Mouse (Mus musculus) forebrain, embryonic 15.5 days (tissue): Measurements from ENCODE around the gene Pde4d. TPM values are rescaled to one million over a fixed set of nuclear protein-coding genes. Genes with fewer than 3 reads are reported as not detected.

ENCODE experiments used
- ATAC-seq: fragments of 200-750 bp; cut with Nextera tagmentation; replicated peaks from 2 replicates; pipeline ENCODE4 v1.8.0; 2017; ENCODE audit warnings: mild to moderate bottlenecking, moderate TSS enrichment, moderate library complexity
- H3K27ac ChIP-seq: fragments of 300-500 bp; sonication (generic); replicated peaks from 2 replicates; pipeline ENCODE4 v1.5.1; 2015; ENCODE audit warnings: mild to moderate bottlenecking, inconsistent platforms
- H3K27me3 ChIP-seq: fragments of 300-500 bp; sonication (generic); 2 replicates; pipeline ENCODE4 v1.6.1; 2015; ENCODE audit warnings: inconsistent platforms
- H3K36me3 ChIP-seq: fragments of 300-500 bp; sonication (generic); 2 replicates; pipeline ENCODE4 v1.6.1; 2015; ENCODE audit warnings: mild to moderate bottlenecking, inconsistent platforms
- H3K4me1 ChIP-seq: fragments of 300-500 bp; sonication (generic); 2 replicates; pipeline ENCODE4 v1.6.1; 2015; ENCODE audit warnings: inconsistent platforms
- H3K4me2 ChIP-seq: fragments of 300-500 bp; sonication (generic); replicated peaks from 2 replicates; pipeline ENCODE4 v1.6.1; 2015; ENCODE audit warnings: mild to moderate bottlenecking, inconsistent platforms
- H3K4me3 ChIP-seq: fragments of 300-500 bp; sonication (generic); 2 replicates; pipeline ENCODE4 v1.5.1; 2015; ENCODE audit warnings: mild to moderate bottlenecking, inconsistent platforms
- H3K9ac ChIP-seq: fragments of 300-500 bp; sonication (generic); replicated peaks from 2 replicates; pipeline ENCODE4 v1.6.1; 2015; ENCODE audit warnings: mild to moderate bottlenecking, inconsistent platforms
- H3K9me3 ChIP-seq: fragments of 300-500 bp; sonication (generic); 2 replicates; pipeline ENCODE4 v1.6.1; 2016; ENCODE audit warnings: inconsistent platforms
- WGBS: fragments of 180-500 bp; shearing (Covaris S2); methylation state at CpG from one replicate; pipeline ENCODE4 v1.1.7; 2015; ENCODE audit warnings: mixed read lengths; 5-methylcytosine and 5-hydroxymethylcytosine counted together
- polyA plus RNA-seq: library from polyadenylated mRNA; unstranded; fragments of >200 nt; fragmentation: Nextera tagmentation; extraction: Ambion mirVana; gene quantifications from 2 replicates; pipeline ENCODE4 v1.2.1, GENCODE M21; 2015

Gene Pde4d
- polyA plus RNA-seq, 1 experiment from 2014 or later, result 16.3 TPM

- WGBS, result 39% methylated on average over 5 of the region's 5 CpGs
- H3K4me3 ChIP-seq, result no peak overlapping the region
- H3K9me3 ChIP-seq, result no peaks in the 10 kb centered on the region
- H3K27me3 ChIP-seq, result no peaks in the 10 kb centered on the region
- ATAC-seq, result no peak
- no peak overlapping the region for H3K9ac ChIP-seq
- no peak overlapping the region for H3K4me2 ChIP-seq
- no peak overlapping the region for H3K27ac ChIP-seq
- H3K36me3 ChIP-seq, result no peaks in the 10 kb centered on the region
- no peaks in the 10 kb centered on the region for H3K4me1 ChIP-seq
Observed at GRCm38 (mm10) chr13:109759201-109759600, 1309.5 kb downstream of the Pde4d start.

DNA sequence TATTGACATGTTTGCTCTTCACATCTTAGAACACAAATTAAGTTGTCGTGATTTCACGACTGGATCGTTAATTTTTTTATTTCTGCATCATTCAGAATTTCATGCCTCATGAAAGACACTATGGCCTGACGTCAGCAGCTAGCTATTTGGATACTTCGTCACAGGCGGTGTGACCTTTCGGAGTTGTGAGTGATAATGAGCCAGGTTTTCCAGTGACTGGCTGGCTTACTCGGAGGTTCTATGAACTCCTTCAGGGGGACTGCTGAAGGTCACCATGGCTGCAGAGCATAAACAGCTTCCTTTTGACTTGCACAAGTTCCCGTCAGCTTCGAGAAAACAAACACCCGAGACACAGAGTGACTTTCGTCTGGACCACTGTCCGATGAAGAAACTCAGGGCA is 1311.3 kb downstream of the Pde4d start:
- Histone ChIP-seq H3K4me1 (no peaks in the 10 kb centered on the region), H3K9me3 (no peaks in the 10 kb centered on the region), H3K27ac (no peak overlapping the region), H3K9ac (no peak overlapping the region), H3K36me3 (no peaks in the 10 kb centered on the region), H3K27me3 (no peaks in the 10 kb centered on the region), H3K4me3 (no peak overlapping the region), H3K4me2 (no peak overlapping the region)
- 45% methylated on average over 13 of the region's 13 CpGs for WGBS
- ATAC-seq, result no peak

DNA sequence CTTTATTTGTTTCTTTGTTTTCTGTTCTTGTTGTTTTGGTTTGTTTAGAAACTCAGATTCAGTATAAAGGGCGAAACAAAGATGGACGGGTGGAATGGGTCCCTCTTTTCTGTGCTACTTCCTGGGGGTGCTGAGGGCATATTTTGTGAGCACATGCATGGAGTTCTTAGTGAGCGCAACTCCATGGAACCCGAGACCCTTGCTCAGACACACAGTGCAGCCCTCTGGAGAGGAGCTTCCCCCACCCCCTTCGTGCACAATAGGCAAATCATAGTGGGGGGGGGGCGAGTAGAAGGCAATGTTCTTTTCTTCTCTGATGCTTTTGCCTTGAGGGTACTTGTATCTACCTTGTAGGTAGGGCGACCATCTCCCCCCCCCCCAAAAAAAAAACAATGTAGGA is 1325.0 kb downstream of the Pde4d start:
- Histone ChIP-seq H3K4me1 (peaks cover 19% of the 10 kb centered on the region), H3K4me3 (no peak overlapping the region), H3K27ac (no peak overlapping the region), H3K36me3 (no peaks in the 10 kb centered on the region; the same call in 1 of the 2 replicates), H3K4me2 (no peak overlapping the region), H3K27me3 (no peaks in the 10 kb centered on the region), H3K9me3 (no peaks in the 10 kb centered on the region), H3K9ac (no peak overlapping the region)
- ATAC-seq, result no peak
- 47% methylated on average over 7 of the region's 7 CpGs for WGBS

DNA sequence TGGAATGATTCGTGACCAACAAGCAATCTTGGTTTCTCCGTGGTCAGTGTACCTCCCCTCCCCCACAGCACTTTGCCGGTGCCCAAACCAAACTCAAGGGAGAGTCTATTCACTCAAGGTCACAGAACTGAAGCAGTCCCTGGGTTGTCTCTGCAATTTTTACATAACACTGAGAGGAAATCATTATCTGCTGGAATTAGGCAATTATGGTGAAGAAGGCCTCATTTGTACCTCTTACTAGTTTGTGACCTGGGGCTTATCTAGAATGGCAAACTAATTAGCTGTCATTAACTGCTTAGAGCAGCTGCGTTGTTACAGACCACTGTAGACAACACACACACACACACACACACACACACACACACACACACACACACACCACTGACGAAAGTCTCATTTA is 1325.4 kb downstream of the Pde4d start:
- no peak overlapping the region for H3K4me3 ChIP-seq
- H3K9ac ChIP-seq, result no peak overlapping the region
- no peak overlapping the region for H3K4me2 ChIP-seq
- H3K9me3 ChIP-seq, result no peaks in the 10 kb centered on the region
- H3K27ac ChIP-seq, result no peak overlapping the region
- no peak for ATAC-seq
- no peaks in the 10 kb centered on the region; the same call in 1 of the 2 replicates for H3K36me3 ChIP-seq
- H3K4me1 ChIP-seq, result peaks cover 19% of the 10 kb centered on the region
- 10% methylated on average over 5 of the region's 5 CpGs for whole genome bisulfite sequencing
- no peaks in the 10 kb centered on the region for H3K27me3 ChIP-seq

DNA sequence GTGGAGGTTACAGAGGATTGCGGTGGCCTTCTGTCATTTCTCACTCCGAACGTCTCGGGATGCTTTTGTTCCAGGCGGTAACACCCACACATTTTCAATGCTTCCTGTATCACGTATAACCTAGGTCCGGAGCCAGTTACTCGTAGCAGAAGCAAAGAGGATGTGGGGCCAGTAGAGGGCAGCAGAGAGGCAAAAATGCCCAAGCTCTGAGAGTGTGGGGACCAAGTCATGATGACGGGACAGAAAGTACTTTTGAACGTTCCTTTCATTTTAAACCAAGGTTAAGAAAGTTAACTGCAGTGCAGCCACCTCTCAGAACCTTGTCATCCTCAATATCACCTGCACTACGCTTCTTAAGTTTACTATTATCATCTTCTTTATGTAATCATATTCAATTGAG is 1326.4 kb downstream of the Pde4d start:
- no peak overlapping the region for H3K27ac ChIP-seq
- peak overlapping the region; percentile 44; the same call in 1 of the 2 replicates for H3K9ac ChIP-seq
- peaks cover 19% of the 10 kb centered on the region for H3K4me1 ChIP-seq
- no peaks in the 10 kb centered on the region for H3K9me3 ChIP-seq
- peak overlapping the region; percentile 41 for H3K4me2 ChIP-seq
- WGBS, result 2% methylated on average over 11 of the region's 11 CpGs
- H3K36me3 ChIP-seq, result no peaks in the 10 kb centered on the region
- H3K27me3 ChIP-seq, result no peaks in the 10 kb centered on the region
- H3K4me3 ChIP-seq, result no peak overlapping the region; the same call in 1 of the 2 replicates
- ATAC-seq, result peak; percentile 96

- no peaks in the 10 kb centered on the region for H3K36me3 ChIP-seq
- no peak overlapping the region for H3K27ac ChIP-seq
- H3K9ac ChIP-seq, result no peak overlapping the region
- H3K4me2 ChIP-seq, result no peak overlapping the region
- no peaks in the 10 kb centered on the region for H3K27me3 ChIP-seq
- H3K4me1 ChIP-seq, result peaks cover 19% of the 10 kb centered on the region
- H3K4me3 ChIP-seq, result no peak overlapping the region
- 5% methylated on average over 3 of the region's 3 CpGs for WGBS
- H3K9me3 ChIP-seq, result no peaks in the 10 kb centered on the region
- ATAC-seq, result no peak
Observed at GRCm38 (mm10) chr13:109776995-109777394, 1327.2 kb downstream of the Pde4d start.

- WGBS, result 59% methylated on average over 5 of the region's 5 CpGs
- ATAC-seq, result no peak
- Histone ChIP-seq H3K4me3 (no peak overlapping the region), H3K27ac (no peak overlapping the region), H3K9me3 (no peaks in the 10 kb centered on the region), H3K27me3 (no peaks in the 10 kb centered on the region), H3K4me2 (no peak overlapping the region), H3K4me1 (peaks cover 19% of the 10 kb centered on the region), H3K36me3 (no peaks in the 10 kb centered on the region), H3K9ac (no peak overlapping the region)
Observed at GRCm38 (mm10) chr13:109777441-109777840, 1327.7 kb downstream of the Pde4d start.

DNA sequence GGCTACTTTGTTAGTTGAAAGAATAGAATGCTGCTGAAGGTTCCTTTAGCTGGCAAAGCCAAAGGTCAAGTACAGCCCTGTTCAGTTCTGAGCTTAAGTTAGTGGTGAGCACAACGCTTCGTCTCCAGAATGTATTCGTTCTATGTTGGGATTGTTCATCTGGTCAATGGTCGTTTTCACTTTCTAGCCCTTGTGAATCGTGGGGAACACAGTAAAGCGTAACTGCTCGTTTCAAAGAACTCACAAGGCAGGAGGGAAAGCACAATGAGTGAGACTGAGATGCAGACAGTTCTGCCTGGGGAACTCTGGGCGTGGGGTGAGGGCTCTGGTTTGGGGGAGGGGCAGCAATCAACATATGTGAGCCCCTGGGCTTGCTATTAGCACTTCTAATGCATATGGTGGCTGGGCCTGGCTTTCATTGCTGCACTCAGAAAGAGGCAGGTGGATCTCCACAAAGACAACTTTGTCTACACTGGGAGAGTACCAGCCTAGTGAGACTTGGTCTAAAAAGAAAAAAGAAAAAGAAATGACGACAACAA is 1328.6 kb downstream of the Pde4d start:
- 31% methylated on average over 9 of the region's 9 CpGs for WGBS
- H3K4me1 ChIP-seq, result peaks cover 19% of the 10 kb centered on the region
- H3K27ac ChIP-seq, result no peak overlapping the region
- no peak for ATAC-seq
- no peaks in the 10 kb centered on the region for H3K9me3 ChIP-seq
- H3K27me3 ChIP-seq, result no peaks in the 10 kb centered on the region
- no peak overlapping the region for H3K4me2 ChIP-seq
- H3K9ac ChIP-seq, result no peak overlapping the region
- H3K36me3 ChIP-seq, result no peaks in the 10 kb centered on the region
- H3K4me3 ChIP-seq, result no peak overlapping the region

DNA sequence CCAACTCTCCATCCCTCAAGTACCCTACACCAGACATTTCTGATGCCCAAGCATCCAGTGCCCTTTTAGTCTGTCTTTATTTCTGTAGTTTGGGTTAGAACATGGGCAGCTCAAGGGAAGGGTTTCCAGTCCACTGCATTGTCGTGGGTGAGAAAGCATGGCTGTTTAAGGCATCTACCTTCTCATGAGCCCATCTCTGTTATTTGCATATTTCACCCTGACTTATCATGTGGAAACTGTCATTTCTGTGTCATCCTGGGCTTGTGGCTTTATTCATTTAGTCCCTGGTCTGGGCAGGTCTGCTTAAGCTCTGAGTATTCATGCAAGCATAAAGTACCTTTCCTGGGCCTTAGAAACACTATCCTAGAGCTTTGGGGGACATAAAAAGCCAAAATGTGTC is 1331.7 kb downstream of the Pde4d start:
- Histone ChIP-seq H3K4me2 (no peak overlapping the region), H3K36me3 (no peaks in the 10 kb centered on the region), H3K4me3 (no peak overlapping the region), H3K4me1 (0 out of 2 replicates have a peak, but pooled peaks cover under 1% of the 10 kb centered on the region), H3K27me3 (no peaks in the 10 kb centered on the region), H3K9me3 (no peaks in the 10 kb centered on the region), H3K27ac (no peak overlapping the region), H3K9ac (no peak overlapping the region)
- WGBS, result 92% methylated on average over 1 of the region's 1 CpGs
- ATAC-seq, result no peak

- Histone ChIP-seq H3K9ac (no peak overlapping the region), H3K9me3 (no peaks in the 10 kb centered on the region), H3K36me3 (no peaks in the 10 kb centered on the region), H3K27me3 (no peaks in the 10 kb centered on the region), H3K27ac (no peak overlapping the region), H3K4me2 (no peak overlapping the region), H3K4me1 (no peaks in the 10 kb centered on the region), H3K4me3 (no peak overlapping the region)
- 89% methylated on average over 4 of the region's 4 CpGs for WGBS
- no peak for ATAC-seq
Observed at GRCm38 (mm10) chr13:109788604-109789003, 1338.9 kb downstream of the Pde4d start.

DNA sequence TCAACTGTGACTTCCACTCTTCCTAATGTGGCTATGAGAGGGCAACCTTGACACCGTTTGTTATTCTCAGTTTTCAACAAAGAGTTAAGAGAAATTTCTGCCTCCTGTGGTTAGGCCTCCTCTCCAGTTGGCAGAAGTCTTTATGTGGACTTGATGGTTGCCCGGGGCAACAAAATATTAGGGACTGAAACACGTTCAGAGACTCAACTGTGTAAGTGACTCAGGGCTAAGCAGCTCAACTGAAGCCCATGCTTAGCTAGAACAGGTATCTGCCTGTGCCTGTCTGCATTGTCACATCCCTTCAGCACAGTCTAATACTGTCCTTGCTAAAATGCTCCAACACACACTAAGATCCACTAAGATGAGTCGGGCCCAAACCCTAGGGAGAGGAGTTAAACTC is 1339.4 kb downstream of the Pde4d start:
- H3K9ac ChIP-seq, result no peak overlapping the region
- H3K4me3 ChIP-seq, result no peak overlapping the region
- no peaks in the 10 kb centered on the region for H3K4me1 ChIP-seq
- no peaks in the 10 kb centered on the region for H3K9me3 ChIP-seq
- ATAC-seq, result no peak
- no peak overlapping the region for H3K4me2 ChIP-seq
- H3K36me3 ChIP-seq, result no peaks in the 10 kb centered on the region
- H3K27ac ChIP-seq, result no peak overlapping the region
- 55% methylated on average over 4 of the region's 4 CpGs for WGBS
- no peaks in the 10 kb centered on the region for H3K27me3 ChIP-seq

GRCm38 (mm10) chr13:109790045-109790715 is 1340.4 kb downstream of the Pde4d start:
- no peaks in the 10 kb centered on the region for H3K27me3 ChIP-seq
- no peak for ATAC-seq
- H3K4me2 ChIP-seq, result no peak overlapping the region
- H3K36me3 ChIP-seq, result no peaks in the 10 kb centered on the region
- no peak overlapping the region for H3K9ac ChIP-seq
- H3K4me1 ChIP-seq, result no peaks in the 10 kb centered on the region
- H3K27ac ChIP-seq, result no peak overlapping the region
- no peak overlapping the region for H3K4me3 ChIP-seq
- WGBS, result 92% methylated on average over 8 of the region's 8 CpGs
- no peaks in the 10 kb centered on the region for H3K9me3 ChIP-seq

GRCm38 (mm10) chr13:109793918-109794317 is 1344.2 kb downstream of the Pde4d start:
- Histone ChIP-seq H3K4me1 (no peaks in the 10 kb centered on the region), H3K27me3 (no peaks in the 10 kb centered on the region), H3K36me3 (no peaks in the 10 kb centered on the region), H3K4me3 (no peak overlapping the region), H3K9me3 (no peaks in the 10 kb centered on the region), H3K9ac (no peak overlapping the region), H3K4me2 (no peak overlapping the region), H3K27ac (no peak overlapping the region)
- 87% methylated on average over 9 of the region's 9 CpGs for WGBS
- ATAC-seq, result no peak
